Mouse (Mus musculus): ENCODE results near the gene Faap100. TPM values are rescaled to one million over a fixed set of nuclear protein-coding genes. Genes with fewer than 3 reads are reported as not detected.

Gene Faap100
- polyA plus RNA-seq (2012; rRNA removed) = 5.3 and 5.7 TPM in 2 replicates

GRCm38 (mm10) chr11:120378611-120379540 lies at the start of gene Faap100:
Gene Faap100 (minus strand): TSS chr11:120378764.

GRCm38 (mm10) chr11:120361295-120361694 lies 17.3 kb downstream of the Faap100 start, which contains the start of gene Fscn2:
Gene Fscn2 (plus strand): TSS chr11:120361534.

GRCm38 (mm10) chr11:120347791-120348683 lies 30.5 kb downstream of the Faap100 start, which contains the start of gene Actg1:
Gene Actg1 (minus strand): TSS chr11:120348542.

Other genes with a start within 250 kb of the Faap100 start
- gene Slc38a10, start 227.4 kb downstream of the Faap100 start, polyA plus RNA-seq (2012; rRNA removed) = 19.0 and 21.5 TPM in 2 replicates
- gene Bahcc1, start 145.8 kb downstream of the Faap100 start, polyA plus RNA-seq (2012; rRNA removed) = 1.3 and 1.7 TPM in 2 replicates
- gene Actg1, start 30.2 kb downstream of the Faap100 start, polyA plus RNA-seq (2012; rRNA removed) = 238 and 303 TPM in 2 replicates
- gene Fscn2, start 17.2 kb downstream of the Faap100 start, polyA plus RNA-seq (2012; rRNA removed) = 0.03 TPM in 1 of 2 replicates, not detected in the other
- gene Nploc4, start 58.9 kb upstream of the Faap100 start, polyA plus RNA-seq (2012; rRNA removed) = 18.5 and 22.6 TPM in 2 replicates
- gene Tspan10, start 63.9 kb upstream of the Faap100 start, polyA plus RNA-seq (2012; rRNA removed) = 0.03 TPM in 1 of 2 replicates, not detected in the other
- gene Pde6g, start 74.7 kb upstream of the Faap100 start, polyA plus RNA-seq (2012; rRNA removed) = 0.22 and 0.25 TPM in 2 replicates
- 4.2 and 5.3 TPM in 2 replicates for gene Oxld1, start 79.3 kb upstream of the Faap100 start, polyA plus RNA-seq (2012; rRNA removed)
- gene Ccdc137, start 79.4 kb upstream of the Faap100 start, polyA plus RNA-seq (2012; rRNA removed) = 15.5 and 17.7 TPM in 2 replicates
- 8.3 and 11.6 TPM in 2 replicates for gene Arl16, start 88.8 kb upstream of the Faap100 start, polyA plus RNA-seq (2012; rRNA removed)
- gene Mrpl12, start 105.8 kb upstream of the Faap100 start, polyA plus RNA-seq (2012; rRNA removed) = 77.5 and 86.5 TPM in 2 replicates
- gene Slc25a10, start 113.1 kb upstream of the Faap100 start, polyA plus RNA-seq (2012; rRNA removed) = 27.2 and 31.8 TPM in 2 replicates
- gene Gcgr, start 151.9 kb upstream of the Faap100 start, polyA plus RNA-seq (2012; rRNA removed) = 16.1 and 19.1 TPM in 2 replicates
- gene Mcrip1, start 171.0 kb upstream of the Faap100 start, polyA plus RNA-seq (2012; rRNA removed) = 25.4 and 28.5 TPM in 2 replicates
- 0.14 TPM in 1 of 2 replicates, not detected in the other for gene Ppp1r27, start 172.4 kb upstream of the Faap100 start, polyA plus RNA-seq (2012; rRNA removed)
- gene P4hb, start 194.5 kb upstream of the Faap100 start, polyA plus RNA-seq (2012; rRNA removed) = 239 and 240 TPM in 2 replicates
- 151 and 168 TPM in 2 replicates for gene Arhgdia, start 202.9 kb upstream of the Faap100 start, polyA plus RNA-seq (2012; rRNA removed)
- 112 and 119 TPM in 2 replicates for gene Alyref, start 219.6 kb upstream of the Faap100 start, polyA plus RNA-seq (2012; rRNA removed)
- gene Anapc11, start 219.7 kb upstream of the Faap100 start, polyA plus RNA-seq (2012; rRNA removed) = 49.9 and 56.0 TPM in 2 replicates
- 4.6 and 5.4 TPM in 2 replicates for gene Npb, start 229.7 kb upstream of the Faap100 start, polyA plus RNA-seq (2012; rRNA removed)
- 113 and 125 TPM in 2 replicates for gene Pcyt2, start 239.2 kb upstream of the Faap100 start, polyA plus RNA-seq (2012; rRNA removed)
- 27.4 and 30.1 TPM in 2 replicates for gene Sirt7, start 246.5 kb upstream of the Faap100 start, polyA plus RNA-seq (2012; rRNA removed)